Mouse (Mus musculus): Measurements from ENCODE around the gene Cav3. TPM values are rescaled to one million over a fixed set of nuclear protein-coding genes. Genes with fewer than 3 reads are reported as not detected.

Cav3 gene
- total and polyA plus RNA-seq, 3 experiments: 70.8 to 144 (median 82.8) TPM

DNA sequence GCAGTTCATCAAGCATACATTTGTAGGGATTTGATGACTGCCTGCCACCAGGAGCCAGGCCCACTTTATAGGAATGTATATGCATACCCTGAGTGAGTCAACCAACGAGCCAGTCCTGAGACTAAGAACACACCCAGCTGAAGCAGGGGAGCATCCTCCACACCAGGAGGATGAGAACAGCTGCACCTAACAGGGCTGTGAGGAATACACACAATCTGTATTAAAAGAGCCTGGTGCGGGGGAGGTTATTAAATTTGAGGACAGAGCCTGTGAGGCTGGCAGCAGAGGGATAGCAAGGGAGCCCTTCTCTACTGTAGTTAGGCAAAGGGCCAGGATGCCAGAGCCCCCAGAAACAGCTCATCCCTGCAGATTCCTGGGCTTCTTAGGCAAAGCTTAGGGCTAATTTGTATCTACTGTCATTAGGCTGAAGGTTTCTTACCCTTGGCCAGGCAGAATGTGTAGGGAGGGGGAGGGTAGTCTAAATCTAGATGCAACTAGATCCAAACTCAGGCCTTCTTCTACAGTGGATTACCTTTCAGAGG, 50.4 kb downstream of the Cav3 start:
- DNase-seq: no peak
- intact Hi-C loops (cut with DNase I): no loop called here
- 87% methylated on average over 2 of the region's 2 CpGs for WGBS
- Histone ChIP-seq H3K27ac (no peak overlapping the region), H3K4me3 (no peak overlapping the region), H3K27me3 (ENCODE audit: control insufficient read depth, insufficient read depth, low read length) (no peaks in the 10 kb centered on the region), H3K36me3 (ENCODE audit: control insufficient read depth, insufficient read depth, low read length) (no peaks in the 10 kb centered on the region), H3K4me1 (ENCODE audit: control insufficient read depth, insufficient read depth, low read length) (no peaks in the 10 kb centered on the region), H3K79me2 (replicated peaks; ENCODE audit: control insufficient read depth, insufficient read depth, low read length) (no peaks in the 10 kb centered on the region), H3K9ac (ENCODE audit: low read depth, low read length) (no peak overlapping the region)
- TF ChIP-seq POLR2A (IDR thresholded peaks at IDR 0.05; ENCODE audit: insufficient read depth, low read depth, low read length) (no peak), CTCF (IDR thresholded peaks at IDR 0.05) (no peak), EP300 (IDR thresholded peaks at IDR 0.05; ENCODE audit: insufficient read depth, low read depth, low read length) (no peak)

DNA sequence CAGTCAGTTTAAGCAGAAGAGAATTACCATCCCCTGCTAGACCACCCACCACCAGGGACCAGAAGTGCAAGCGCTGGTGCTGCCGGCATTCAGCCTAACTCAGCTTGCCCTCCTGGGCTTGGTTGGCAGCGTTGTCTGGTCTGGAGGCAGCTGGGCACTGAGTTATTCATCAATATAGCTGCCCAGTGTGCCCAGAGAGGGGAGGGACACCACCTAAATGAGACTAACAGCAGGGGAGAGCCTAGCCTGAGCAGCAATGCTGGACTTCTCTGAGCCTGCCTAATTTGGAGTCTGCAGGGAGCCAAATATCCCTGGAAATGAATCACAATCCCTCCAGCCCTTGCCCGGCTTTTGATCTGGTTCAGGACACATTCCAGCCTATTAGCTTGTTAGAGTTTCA, 51.0 kb downstream of the Cav3 start:
- Histone ChIP-seq H3K36me3 (ENCODE audit: control insufficient read depth, insufficient read depth, low read length) (no peaks in the 10 kb centered on the region), H3K27ac (no peak overlapping the region), H3K79me2 (replicated peaks; ENCODE audit: control insufficient read depth, insufficient read depth, low read length) (no peaks in the 10 kb centered on the region), H3K9ac (ENCODE audit: low read depth, low read length) (no peak overlapping the region), H3K4me3 (no peak overlapping the region), H3K27me3 (ENCODE audit: control insufficient read depth, insufficient read depth, low read length) (no peaks in the 10 kb centered on the region), H3K4me1 (ENCODE audit: control insufficient read depth, insufficient read depth, low read length) (peaks cover 2% of the 10 kb centered on the region; the same call in 1 of the 2 replicates)
- DNase-seq: no peak
- TF ChIP-seq EP300 (IDR thresholded peaks at IDR 0.05; ENCODE audit: insufficient read depth, low read depth, low read length) (no peak), CTCF (IDR thresholded peaks at IDR 0.05) (no peak), POLR2A (IDR thresholded peaks at IDR 0.05; ENCODE audit: insufficient read depth, low read depth, low read length) (no peak)
- WGBS: 54% methylated on average over 4 of the region's 4 CpGs
- intact Hi-C loops (cut with DNase I): no loop called here

DNA sequence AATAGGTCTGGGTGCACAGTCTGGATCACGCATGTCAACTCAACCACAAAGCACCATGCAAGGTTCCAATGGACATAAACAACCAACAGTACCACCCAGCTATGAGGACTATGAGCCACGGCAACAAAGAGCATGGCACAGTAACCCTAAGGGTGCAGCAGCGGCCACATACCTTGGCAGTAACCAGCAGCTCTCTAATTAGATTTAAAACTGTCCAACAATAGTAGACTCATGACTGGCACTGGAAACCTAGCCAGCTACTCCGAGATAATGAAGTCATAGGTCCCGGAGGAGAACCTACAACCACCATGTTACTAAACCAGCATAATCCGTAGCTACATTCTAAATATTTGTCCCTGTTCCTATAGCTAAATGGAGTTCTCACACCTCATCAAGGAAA, 55.3 kb downstream of the Cav3 start:
- DNase-seq: peak in 1 of 2 experiments; percentile 36
- Histone ChIP-seq H3K4me1 (ENCODE audit: control insufficient read depth, insufficient read depth, low read length) (peaks cover 2% of the 10 kb centered on the region; the same call in 1 of the 2 replicates), H3K36me3 (ENCODE audit: control insufficient read depth, insufficient read depth, low read length) (no peaks in the 10 kb centered on the region), H3K4me3 (no peak overlapping the region), H3K27me3 (ENCODE audit: control insufficient read depth, insufficient read depth, low read length) (no peaks in the 10 kb centered on the region), H3K9ac (ENCODE audit: low read depth, low read length) (no peak overlapping the region), H3K27ac (no peak overlapping the region), H3K79me2 (replicated peaks; ENCODE audit: control insufficient read depth, insufficient read depth, low read length) (no peaks in the 10 kb centered on the region)
- TF ChIP-seq EP300 (IDR thresholded peaks at IDR 0.05; ENCODE audit: insufficient read depth, low read depth, low read length) (0 out of 2 replicates have a peak, but pooled peaks have one; percentile 23), CTCF (IDR thresholded peaks at IDR 0.05) (no peak)
- WGBS: 65% methylated on average over 6 of the region's 6 CpGs
- intact Hi-C loops (cut with DNase I): no loop called here

- 61% methylated on average over 1 of the region's 1 CpGs for WGBS
- no peak for DNase-seq
- H3K27me3 ChIP-seq (ENCODE audit: control insufficient read depth, insufficient read depth, low read length): no peaks in the 10 kb centered on the region
Measured at GRCm38 (mm10) chr6:112516496-112516895, 57.2 kb downstream of the Cav3 start.

DNA sequence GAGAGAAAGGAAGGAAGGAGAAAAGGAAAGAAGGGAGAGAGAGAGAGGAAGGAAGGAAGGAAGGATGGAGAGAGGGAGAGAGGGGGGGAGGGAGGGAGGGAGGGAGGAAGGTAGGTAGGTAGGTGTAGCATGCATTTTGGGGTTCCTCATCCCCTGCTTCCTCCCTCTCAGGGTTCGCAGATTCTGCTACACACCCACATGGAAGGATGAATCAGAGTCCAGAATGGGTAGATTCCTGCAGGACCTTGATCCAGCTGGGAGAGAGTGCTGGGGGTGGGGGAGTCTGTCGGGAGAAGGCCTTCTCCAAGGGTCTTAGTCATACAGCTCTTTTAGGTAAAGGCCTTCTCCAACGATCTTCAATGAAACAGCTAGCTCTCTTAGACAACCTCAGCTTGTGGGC, 58.3 kb downstream of the Cav3 start:
- Histone ChIP-seq H3K27ac (no peak overlapping the region), H3K27me3 (ENCODE audit: control insufficient read depth, insufficient read depth, low read length) (no peaks in the 10 kb centered on the region), H3K4me3 (no peak overlapping the region), H3K36me3 (ENCODE audit: control insufficient read depth, insufficient read depth, low read length) (no peaks in the 10 kb centered on the region), H3K4me1 (ENCODE audit: control insufficient read depth, insufficient read depth, low read length) (peaks cover 2% of the 10 kb centered on the region; the same call in 1 of the 2 replicates), H3K79me2 (replicated peaks; ENCODE audit: control insufficient read depth, insufficient read depth, low read length) (no peaks in the 10 kb centered on the region), H3K9ac (ENCODE audit: low read depth, low read length) (no peak overlapping the region)
- 77% methylated on average over 3 of the region's 3 CpGs for whole genome bisulfite sequencing
- intact Hi-C loops (cut with DNase I): no loop called here
- TF ChIP-seq EP300 (IDR thresholded peaks at IDR 0.05; ENCODE audit: insufficient read depth, low read depth, low read length) (no peak), POLR2A (IDR thresholded peaks at IDR 0.05; ENCODE audit: insufficient read depth, low read depth, low read length) (no peak), CTCF (IDR thresholded peaks at IDR 0.05) (no peak)
- no peak for DNase-seq

More at GRCm38 (mm10) chr6:112516496-112516895, 57.2 kb downstream of the Cav3 start:
- Histone ChIP-seq H3K9ac (ENCODE audit: low read depth, low read length) (no peak overlapping the region), H3K36me3 (ENCODE audit: control insufficient read depth, insufficient read depth, low read length) (no peaks in the 10 kb centered on the region), H3K27ac (no peak overlapping the region), H3K79me2 (replicated peaks; ENCODE audit: control insufficient read depth, insufficient read depth, low read length) (no peaks in the 10 kb centered on the region), H3K4me3 (no peak overlapping the region), H3K4me1 (ENCODE audit: control insufficient read depth, insufficient read depth, low read length) (peaks cover 2% of the 10 kb centered on the region; the same call in 1 of the 2 replicates)
- intact Hi-C loops (cut with DNase I): no loop called here
- TF ChIP-seq CTCF (IDR thresholded peaks at IDR 0.05) (no peak), POLR2A (IDR thresholded peaks at IDR 0.05; ENCODE audit: insufficient read depth, low read depth, low read length) (no peak), EP300 (IDR thresholded peaks at IDR 0.05; ENCODE audit: insufficient read depth, low read depth, low read length) (no peak)

DNA sequence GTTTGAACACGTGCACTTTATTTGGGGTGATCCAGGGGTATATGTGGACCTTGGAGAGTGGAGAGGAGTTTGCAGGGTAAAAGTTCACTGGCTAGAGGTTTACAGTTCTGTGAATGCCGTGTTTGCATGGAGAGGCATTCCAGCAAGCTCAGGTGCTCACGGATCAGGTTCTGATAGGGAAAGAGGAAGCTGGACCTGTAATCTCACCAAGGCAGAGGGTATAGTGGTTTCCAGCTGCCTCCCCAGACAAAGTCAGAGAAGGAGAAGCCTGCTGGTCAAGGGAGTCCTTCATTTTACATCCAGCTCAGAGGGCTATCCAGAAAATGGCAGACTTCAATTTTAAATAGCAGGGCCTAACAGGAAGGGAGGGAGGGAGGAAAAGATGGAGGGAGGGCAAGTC, 58.7 kb downstream of the Cav3 start:
- 74% methylated on average over 3 of the region's 3 CpGs for WGBS
- H3K36me3 ChIP-seq (ENCODE audit: control insufficient read depth, insufficient read depth, low read length): no peaks in the 10 kb centered on the region
- intact Hi-C loops (cut with DNase I): no loop called here
- no peak overlapping the region for H3K4me3 ChIP-seq
- DNase-seq: no peak
- no peaks in the 10 kb centered on the region for H3K79me2 ChIP-seq (replicated peaks; ENCODE audit: control insufficient read depth, insufficient read depth, low read length)
- H3K27me3 ChIP-seq (ENCODE audit: control insufficient read depth, insufficient read depth, low read length): no peaks in the 10 kb centered on the region
- TF ChIP-seq POLR2A (IDR thresholded peaks at IDR 0.05; ENCODE audit: insufficient read depth, low read depth, low read length) (no peak), EP300 (IDR thresholded peaks at IDR 0.05; ENCODE audit: insufficient read depth, low read depth, low read length) (no peak), CTCF (IDR thresholded peaks at IDR 0.05) (no peak)
- peaks cover 2% of the 10 kb centered on the region; the same call in 1 of the 2 replicates for H3K4me1 ChIP-seq (ENCODE audit: control insufficient read depth, insufficient read depth, low read length)
- no peak overlapping the region for H3K9ac ChIP-seq (ENCODE audit: low read depth, low read length)
- H3K27ac ChIP-seq: no peak overlapping the region

Other genes with a start within 250 kb of the Cav3 start
- 10 to 100 TPM; 37.5 to 46.7 TPM for gene Lmcd1, start 185.7 kb upstream of the Cav3 start, total RNA-seq (2021)
- gene Lmcd1, start 185.7 kb upstream of the Cav3 start, polyA plus RNA-seq (2012; rRNA removed): 21.2 and 29.2 TPM in 2 replicates
- 1 to 10 TPM; 1.2 to 1.4 TPM for gene Ssu2, start 71.5 kb upstream of the Cav3 start, total RNA-seq (2021)
- 5.5 and 11.8 TPM in 2 replicates for gene Ssu2, start 71.5 kb upstream of the Cav3 start, polyA plus RNA-seq (2012; rRNA removed)
- under 1 TPM; 0.18 to 0.21 TPM for gene Oxtr, start 30.4 kb downstream of the Cav3 start, total RNA-seq (2021)
- gene Oxtr, start 30.4 kb downstream of the Cav3 start, polyA plus RNA-seq (2012; rRNA removed): 0.10 and 0.18 TPM in 2 replicates
- gene Rad18, start 237.2 kb downstream of the Cav3 start, total RNA-seq (2021): 1 to 10 TPM; 1.3 to 1.6 TPM
- gene Rad18, start 237.2 kb downstream of the Cav3 start, polyA plus RNA-seq (2012; rRNA removed): 0.53 and 0.66 TPM in 2 replicates

Data from heart, adult 2 months (tissue).